Mouse (Mus musculus) A20 (cell line): ENCODE measurements at regions not wholly inside any gene's neighbourhood (a gene's known extent, or its start where the extent isn't known, plus 50 kb on each side); places are given as distances from the start of the nearest gene placed in this dataset.

Experiments used
- DNase-seq: peaks from one replicate; pipeline ENCODE4 v3.0.0-alpha.2; 2011; ENCODE audit warnings: low read depth, low spot score

DNA sequence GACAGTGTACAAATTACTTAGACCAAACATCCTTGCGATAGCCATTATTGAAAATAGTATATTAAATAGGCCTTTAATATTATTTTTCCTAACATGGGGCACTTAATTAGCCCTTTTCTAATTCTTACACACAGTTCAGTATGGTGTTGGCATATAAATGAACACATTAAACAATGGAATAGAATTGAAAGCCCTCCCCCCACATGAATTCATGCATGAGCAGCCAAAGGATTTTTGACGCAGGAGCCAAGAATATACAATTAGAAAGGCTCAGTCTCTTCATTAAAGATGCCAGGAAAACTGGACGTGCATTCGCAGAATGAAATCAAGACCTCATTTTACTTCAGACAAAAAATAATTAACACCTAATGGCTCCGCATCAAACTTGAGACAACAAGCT is 172.9 kb upstream of the Phactr1 start:
- no peak for DNase-seq

DNA sequence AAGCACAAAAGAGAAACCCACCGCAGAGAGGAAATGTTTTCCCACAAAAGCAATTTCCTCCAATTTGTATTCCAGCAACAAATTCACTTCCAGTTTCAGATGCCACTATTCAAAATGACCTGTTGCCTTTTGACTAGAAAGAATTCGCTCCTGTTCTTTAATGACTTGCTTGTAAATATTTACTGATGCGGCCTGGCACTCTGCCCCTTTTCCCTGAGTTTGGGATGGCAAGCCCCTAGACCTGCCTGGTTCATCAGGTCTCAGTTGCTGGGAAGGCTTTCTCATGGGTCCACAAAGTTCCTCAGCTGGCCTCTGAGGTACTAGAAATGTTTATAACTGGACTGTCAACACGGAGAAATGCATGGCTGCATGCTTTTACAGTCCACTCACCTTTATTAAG is 161.7 kb upstream of the Phactr1 start:
- no peak for DNase-seq

DNA sequence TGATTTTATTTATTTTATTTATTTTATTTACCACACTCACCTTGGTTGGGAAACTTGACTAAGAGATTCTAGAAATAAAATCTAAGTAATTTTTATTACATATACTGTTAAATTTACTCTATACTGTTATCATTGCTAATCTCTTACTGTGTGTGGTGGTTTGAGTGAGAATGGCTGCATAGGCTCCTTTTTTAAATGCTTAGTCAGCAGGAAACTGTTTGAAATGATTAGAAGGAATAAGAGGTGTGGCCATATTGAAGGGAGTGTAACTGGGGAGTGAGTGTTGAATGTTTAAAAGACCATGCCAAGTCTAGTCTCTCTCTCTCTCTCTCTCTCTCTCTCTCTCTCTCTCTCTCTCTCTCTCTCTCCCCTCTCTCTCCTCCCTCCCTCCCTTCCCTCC is 157.9 kb upstream of the Phactr1 start:
- no peak for DNase-seq

DNA sequence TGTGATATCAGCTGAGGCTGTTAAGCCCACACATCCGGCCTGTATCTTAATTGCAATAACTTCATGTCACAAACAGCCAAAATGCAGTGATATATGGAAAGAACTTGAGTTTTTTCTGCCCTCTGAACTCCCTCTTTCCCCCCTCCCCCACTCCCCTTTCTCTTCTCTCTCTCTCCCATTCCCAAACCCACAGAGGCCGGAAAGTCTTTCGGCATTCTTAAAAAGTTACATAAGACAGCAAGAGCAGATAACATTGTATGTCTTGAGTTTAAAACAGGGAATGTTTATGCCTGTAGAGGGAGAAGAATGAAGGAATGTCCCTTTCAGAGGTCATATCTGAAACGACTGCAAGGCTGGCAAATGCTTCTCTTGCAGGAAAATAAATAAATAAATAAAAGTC is 154.3 kb upstream of the Phactr1 start:
- DNase-seq, result no peak

DNA sequence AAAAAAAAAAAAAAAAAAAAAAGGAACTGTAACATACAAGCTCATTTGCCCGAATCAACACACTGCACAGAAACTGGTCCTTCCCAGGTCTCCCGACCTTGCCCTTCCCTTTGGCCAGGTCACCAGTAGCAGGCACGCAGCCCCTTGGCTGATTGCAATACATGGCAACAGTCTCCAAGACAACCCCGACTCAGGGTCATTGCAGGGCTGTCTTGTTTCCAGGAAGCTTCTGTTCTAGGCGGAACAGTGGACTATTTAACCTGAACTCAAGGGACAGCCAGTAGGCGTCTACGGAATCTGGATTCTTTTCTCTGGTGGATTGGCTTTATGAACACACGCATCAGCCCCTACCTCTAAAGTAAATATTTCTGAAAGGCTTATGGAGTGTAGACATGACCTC is 153.5 kb upstream of the Phactr1 start:
- no peak for DNase-seq

DNA sequence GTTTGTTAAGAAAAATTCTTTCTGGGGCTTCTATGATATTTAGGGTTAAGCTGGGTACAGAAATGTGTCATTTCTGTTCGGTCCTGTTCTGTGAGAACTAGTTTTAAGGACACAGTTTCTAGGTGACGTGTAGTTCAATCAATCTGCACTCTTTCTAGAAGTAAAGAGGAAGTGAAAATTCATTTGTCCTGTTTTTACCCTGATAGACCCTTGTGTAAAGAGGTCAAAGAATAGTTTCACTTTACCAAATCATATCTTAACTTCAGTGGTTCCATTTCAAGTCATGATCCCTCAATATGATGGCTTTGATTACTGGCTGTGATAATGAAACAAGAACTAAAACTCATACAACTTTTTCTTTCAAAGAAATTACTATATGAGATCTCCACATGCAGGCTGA is 152.3 kb upstream of the Phactr1 start:
- peak; percentile 33 for DNase-seq

DNA sequence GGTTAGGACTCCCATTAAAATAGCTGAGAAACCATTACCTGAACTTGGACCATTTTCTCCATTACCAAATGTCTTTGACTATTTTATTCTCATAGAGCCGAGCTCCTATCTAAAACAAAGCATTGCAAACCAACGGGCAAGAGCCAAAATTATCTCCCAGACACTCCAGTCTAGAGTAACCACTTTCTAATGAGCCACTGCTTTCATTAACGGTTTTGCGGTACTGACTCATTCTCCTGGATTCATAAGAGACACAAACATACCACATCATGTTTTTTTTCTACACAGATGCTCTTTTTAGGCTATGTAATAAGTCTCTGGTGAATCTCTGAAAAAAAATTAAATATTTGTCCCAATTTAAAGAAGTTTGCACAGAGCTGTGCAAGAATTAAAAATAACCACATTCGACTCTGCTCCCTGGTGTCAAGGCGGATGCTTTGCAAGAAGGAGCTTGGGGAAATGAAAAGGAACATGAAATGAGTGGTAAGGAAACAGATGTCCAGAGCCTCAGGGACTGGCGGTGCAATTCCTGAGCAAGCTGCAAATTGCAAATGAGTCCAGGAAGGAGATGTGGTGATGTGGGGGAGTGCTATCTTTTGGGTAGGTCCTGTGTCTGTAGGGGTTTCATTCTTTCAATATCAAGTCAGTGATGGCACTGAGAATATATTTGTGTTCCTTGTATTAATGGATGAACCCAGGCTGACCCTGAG is 143.8 kb upstream of the Phactr1 start:
- DNase-seq, result no peak

DNA sequence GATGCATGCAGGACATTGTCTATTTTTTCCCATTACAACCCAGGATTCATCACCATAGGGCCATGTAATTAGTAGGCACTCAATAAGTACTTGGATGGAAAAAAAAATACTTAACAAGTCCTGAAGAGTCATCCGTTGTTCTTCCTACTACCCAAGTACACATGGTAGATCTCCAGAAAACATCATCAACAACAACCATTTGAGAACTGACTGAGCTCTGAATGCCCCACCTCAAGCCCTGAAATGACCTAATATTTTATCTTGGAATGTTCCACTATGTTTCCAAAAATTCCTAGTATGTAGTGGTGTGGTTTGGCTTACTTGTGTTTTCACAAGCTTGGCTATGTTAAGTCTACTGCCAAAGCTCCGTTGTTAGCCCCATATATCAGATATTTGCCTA is 142.4 kb upstream of the Phactr1 start:
- no peak for DNase-seq

DNA sequence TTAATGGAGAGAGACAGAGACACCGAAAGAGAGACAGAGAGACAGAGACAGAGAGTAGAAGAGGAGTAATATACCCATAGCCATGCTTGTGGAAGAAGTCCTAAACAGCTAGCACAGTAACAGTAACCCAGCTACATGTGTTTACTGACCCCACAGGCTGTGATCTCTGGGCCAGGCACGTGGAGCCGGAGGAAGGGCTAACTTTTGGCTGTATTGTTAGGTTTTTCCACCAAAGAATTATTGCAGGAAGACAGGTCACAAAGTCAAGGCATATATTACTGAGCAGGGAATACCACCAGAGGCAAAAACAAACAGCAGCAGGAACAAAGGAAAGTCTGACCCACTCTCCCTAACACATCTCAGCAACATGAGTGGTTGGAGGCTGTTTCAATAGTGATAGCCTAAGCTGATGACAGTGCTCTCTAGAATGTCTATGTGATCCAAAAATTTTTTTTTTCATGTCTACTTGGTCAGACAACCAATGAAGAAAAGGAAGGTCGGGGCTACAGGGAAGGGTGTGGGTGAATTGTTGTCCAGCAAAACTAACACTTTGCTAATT is 135.8 kb upstream of the Phactr1 start:
- DNase-seq, result no peak

DNA sequence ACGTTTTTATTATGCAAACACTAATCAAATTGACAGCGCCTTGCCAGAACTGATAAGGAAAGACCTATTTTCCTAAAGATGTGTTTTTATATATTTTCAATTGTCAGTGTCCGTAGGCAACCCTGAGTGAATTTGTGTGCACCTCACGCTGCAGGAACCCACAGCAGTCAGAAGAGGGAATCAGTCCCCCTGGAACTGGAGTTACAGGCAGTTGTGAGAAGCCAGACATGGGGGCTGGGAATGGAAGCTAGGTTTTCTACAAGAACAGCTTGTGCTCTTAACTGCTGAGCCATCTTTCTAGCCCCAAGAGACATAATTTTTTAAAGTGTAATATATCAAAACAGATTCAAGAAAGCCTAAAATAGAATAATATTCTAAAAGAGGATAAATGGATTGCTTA is 134.0 kb upstream of the Phactr1 start:
- no peak for DNase-seq

DNA sequence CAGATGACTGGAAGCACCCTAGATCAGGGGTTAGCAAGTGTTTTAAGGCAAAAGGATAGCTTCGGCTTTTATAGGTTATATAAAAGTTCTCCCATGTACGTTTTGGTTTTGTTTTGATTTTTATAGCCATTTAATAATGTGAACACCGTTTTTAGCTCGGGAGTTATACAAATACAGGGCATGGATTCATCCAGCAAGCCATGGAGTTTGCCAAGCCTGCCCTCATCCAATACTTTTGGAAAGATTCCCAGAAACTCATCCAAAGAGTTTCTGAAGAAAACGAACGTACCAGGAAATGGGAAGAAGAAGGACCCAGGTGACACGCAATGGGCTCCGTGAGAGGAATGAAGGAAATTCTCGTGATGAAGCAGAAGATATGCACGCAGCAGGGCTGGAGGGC is 133.6 kb upstream of the Phactr1 start:
- no peak for DNase-seq

DNA sequence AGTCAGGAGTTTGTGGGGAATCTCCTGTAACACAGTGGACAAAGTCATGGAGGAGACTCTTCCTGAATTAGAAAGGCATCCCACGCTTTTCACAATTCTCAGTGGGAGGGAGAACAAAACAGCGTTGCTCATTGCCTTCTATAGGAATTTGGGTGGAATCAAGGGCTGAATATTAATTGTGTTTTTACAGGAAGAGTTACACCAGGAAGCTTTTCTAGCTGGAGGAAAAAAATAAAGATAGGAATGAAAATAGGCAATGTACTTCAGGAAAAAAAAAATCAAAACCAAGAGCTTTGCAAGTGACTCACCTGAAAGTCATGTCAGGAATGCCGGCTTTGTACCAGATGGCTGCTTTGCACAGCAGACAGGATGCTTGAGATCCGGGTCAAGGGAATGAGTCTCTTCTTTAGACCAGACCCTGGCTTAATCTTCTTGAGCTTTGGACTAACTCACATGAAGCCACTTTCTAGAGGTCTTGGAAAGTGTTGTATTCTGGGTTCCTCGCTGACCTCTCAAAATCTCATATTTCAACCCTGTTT is 131.3 kb upstream of the Phactr1 start:
- no peak for DNase-seq

DNA sequence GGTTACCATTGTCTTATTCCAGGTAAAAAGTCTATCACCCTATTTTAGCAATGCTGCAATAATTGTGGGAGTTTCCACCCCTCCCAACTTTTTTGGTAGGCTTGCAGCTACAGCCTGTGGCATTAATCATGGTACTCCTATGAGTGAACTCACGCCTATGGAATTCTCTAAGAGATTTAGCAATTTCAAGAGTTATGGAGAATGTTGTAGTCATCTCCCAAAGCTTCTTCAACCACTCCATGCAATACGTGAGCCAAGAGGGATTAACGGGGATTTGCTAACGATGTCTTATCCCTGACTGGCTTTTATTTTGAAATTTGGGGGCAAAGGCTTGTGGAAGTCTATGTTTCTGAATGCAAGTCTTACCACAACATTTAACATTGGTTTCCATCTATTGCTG is 125.5 kb upstream of the Phactr1 start:
- no peak for DNase-seq

DNA sequence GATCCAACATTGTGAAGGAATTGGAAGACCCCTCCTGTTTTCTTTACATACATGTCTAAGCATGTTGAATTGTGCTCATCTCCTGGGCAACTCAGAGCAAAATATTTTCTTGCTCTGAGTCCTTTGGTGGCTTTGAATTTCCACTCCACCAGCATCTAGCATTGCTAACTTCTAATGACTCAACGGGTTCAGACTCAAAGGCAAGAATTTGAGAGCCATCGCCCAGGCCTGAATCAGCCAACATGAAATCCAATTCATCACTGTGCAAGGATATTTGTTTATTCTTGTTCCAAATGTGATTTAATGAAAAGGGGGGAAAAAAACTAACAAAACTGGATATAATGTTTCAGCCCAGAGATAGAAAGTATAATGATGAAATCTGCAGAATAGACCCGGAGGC is 121.9 kb upstream of the Phactr1 start:
- DNase-seq, result no peak

DNA sequence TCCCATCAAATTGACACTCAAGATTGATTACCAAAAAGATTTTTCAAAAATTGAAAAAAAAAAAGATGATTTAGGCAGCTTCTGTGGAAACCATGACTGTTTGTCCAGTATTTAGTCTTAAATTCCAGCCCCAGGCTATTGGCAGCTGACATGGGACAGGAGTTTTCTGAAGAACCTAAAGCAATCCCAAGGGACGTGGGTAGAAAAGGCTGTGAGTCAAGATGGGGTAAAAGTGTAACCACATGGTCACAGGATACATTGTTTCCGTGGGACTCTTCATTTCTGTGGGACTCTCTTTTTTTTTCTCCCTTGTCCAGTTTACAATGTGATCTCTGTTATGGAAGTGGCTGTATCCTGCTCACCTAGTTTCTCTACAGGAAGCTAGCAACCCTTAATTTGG is 119.0 kb upstream of the Phactr1 start:
- DNase-seq, result no peak

DNA sequence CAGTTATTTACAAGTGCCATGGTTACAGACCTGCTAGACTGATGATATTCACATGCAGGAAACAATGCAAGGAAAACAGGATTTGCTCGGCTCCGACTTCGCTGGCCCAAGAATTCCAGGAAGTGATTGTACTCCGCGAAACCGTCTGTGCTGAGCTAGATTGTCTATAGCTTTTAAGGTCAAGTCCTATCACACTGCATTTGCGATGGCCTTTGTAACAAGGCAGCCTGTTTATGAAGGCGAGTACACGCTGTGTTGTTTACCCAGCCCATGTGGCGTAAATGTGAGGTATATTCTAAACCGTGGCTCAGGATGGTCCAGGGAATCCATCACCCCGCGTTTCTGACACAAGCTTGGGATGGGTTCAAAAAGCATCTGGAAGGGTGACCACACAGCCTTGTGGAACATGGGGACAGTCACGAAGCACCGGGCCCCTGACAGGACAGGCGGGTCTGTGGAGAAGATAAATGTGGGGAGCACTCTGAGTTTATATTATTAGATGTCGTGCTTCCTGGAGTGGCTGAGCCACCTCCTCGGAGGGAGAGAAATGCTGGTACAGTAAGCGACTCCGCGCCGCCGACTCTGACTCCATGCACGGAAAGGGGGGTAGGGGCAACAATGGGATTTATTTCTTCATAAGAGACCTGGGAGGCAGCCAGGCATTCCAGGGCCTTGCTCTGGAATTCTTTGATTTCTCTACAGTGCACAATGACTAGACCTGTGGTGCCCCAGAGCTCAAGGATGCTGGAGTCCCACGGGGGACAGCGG is 114.9 kb upstream of the Phactr1 start:
- DNase-seq, result no peak

DNA sequence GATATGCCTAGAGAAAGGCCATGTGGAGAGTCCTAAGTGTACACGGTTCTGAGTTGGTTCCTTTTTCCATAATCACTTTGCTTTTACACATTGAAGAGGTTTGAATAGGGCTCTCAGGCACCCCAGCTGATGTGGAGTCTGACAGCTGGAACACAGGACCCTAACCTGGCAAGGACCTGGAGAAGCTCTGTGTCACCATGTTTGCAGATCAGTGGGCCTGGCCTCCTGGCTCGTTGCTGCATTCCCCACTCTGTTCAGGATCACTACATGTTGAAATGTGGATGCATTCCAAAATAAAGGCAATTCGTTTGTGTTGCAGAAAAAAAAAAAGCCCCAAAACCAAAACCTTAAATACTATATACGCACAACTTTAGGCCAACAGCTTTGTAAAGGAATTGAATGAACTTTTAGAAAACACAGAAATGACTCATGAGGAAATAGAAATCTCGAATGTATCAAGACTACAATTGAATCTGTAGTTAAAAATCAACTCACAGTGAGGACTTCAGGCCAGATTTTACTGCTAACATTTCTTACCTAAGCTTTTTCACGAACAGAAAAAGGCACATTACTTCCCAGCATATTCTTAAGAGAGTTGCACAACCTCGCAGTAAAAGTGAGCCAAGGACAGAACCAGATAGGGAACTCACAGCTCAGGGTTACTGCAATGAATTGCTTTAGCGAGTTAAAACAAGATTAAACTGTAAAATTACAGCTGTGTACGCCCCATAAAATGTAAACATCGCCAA is 109.6 kb upstream of the Phactr1 start:
- no peak for DNase-seq

DNA sequence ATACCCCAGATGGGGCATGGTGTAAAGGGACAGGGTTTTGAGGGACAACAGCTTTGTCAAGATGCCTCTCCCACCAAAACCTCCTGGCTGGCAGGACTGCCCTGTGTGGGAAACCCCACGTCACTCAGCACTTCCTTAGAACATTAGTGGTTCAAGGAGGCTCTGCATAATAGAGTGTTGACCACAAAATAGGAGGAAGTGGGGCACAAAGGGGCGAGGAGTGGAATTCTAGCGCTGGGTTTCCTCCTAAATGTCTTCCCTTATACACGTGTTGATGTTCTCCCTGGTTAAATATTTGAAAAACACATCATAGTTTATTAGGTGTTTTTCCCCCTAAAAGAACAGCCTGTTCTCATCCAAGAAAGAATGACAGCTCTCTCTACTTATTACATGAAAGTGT is 106.2 kb upstream of the Phactr1 start:
- DNase-seq, result no peak

DNA sequence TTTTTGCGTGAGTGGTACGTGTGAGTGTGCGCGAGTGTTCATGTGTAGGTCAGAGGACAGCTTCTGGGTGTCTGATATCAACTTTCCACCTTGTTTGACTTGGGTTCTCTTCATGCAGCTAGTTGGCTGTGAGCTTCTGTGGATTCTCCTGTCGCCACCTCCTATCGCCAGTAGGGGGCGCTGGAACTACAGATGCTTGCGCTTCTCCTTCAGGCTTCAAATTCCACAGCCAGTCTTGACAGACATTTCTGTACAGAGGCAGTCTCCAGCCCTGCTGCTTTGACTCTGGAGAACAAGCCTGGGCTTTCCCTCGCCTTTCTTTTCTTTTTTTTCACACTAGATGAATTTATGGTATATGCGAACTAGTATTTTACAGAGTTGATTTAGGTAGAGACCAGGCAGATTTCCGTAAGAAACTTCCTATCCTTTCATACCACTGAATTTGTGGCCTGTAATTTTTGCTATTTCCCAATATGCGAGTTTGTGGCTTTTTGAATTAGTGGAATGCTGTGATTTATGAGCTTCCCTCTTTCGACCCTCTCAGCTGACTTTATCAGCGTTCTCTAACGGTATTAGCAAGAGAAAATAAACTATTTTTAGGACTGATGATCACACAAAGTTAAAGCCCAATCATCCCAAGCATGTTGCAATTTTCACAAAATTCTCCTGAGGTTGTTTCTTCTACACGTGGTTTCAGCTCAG is 104.5 kb upstream of the Phactr1 start:
- DNase-seq, result peak; percentile 52

DNA sequence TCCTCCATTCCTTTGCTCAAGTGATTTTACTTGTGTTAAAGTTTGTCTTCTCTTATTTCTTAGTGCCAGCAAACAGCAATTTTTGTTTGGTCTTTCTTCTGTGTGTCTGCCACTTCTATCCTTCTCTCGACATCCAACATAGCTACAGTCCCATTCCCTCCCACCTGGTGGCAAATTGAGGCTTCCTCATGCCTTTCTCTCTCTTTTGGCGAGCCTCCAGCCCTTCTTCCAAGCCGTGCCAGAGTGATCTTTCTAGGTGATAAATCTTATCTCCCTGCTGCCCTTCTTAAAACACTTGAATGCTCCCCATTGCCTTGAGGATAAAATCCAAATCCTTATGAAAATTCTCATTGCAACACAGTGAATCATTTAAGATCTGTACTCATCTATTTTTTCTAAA is 101.0 kb upstream of the Phactr1 start:
- DNase-seq, result no peak

DNA sequence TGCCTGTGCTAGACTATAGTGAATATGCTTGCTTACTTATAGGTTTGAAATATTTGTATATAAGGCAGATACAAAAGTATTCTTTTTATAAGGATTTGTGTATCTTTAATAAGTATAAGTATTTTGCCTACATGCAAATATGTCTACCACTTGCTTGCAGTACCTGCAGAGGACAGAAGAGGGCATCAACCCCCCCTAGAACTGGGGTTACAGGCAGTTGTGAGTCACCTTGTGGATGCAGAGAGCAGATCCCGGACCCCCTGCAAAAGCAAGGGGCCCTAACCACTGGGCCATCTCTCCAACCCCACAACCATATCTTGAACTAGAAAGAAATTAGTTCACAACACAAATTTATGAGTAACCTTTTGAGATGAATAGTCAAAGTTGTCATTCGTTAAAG is 91.3 kb upstream of the Phactr1 start:
- peak; percentile 15 for DNase-seq

DNA sequence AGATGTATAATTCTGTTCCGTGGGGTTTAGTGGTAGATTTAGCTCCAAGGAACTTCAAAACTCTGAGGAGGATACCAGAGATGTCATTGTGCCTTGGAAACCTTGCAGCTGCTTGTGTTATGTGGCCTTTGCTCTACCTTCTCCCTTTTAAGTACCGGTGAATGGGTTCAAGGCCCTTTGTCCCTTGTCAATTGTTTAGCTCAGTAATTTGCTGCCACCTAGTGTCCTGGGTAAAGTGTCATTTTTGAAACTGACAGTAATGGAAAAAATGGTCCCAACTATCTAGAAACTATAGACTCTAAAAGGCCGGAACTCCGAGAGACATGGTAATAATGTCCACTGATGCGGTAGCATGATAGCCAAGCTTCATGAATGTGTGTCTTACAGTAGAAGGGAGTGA is 90.8 kb upstream of the Phactr1 start:
- peak; percentile 10 for DNase-seq
